Mouse (Mus musculus): Measurements from ENCODE around the gene Hsd11b1. TPM values are rescaled to one million over a fixed set of nuclear protein-coding genes. Genes with fewer than 3 reads are reported as not detected.

Hsd11b1 gene
- total and polyA plus RNA-seq, 3 experiments, result 2.0 to 6.3 (median 5.7) TPM

DNA sequence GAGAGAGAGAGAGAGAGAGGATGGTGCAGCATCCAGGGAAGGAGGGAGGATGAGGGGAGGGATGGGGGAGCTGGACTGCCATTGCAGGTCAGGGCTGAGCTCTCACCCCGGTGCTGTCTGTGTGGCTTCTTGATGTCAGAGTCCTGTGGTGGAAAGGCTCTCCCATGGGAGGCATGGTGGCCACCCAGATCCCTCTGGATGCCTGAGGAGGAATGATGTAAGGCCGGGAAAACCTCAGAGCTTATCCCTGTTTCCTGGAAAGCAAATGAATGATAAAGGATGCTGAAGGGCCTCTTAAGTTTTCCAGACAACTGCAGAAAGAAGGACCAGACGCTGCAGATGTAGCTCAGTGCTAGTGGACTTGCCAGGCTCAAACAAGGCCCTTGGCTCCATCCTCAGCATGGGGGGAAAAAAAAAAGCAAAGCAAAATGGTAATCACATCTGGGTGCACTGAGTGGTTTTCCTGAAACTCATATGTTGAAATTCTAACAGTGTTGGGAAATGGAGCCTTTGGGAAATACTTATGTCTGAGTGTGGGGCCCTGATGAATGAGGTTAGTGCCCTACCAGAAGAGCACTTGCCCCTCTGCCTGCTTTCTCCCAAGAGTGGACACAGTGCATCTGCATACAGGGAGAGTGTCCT is 68.6 kb downstream of the Hsd11b1 start:
- Histone ChIP-seq H3K9me3 (replicated peaks; ENCODE audit: low read length) (no peaks in the 10 kb centered on the region), H3K27me3 (replicated peaks) (no peaks in the 10 kb centered on the region), H3K4me1 (ENCODE audit: control insufficient read depth in 1 of 2, insufficient read depth in 2 of 2) (peaks cover 18 to 89% of the 10 kb centered on the region in 2 experiments), H3K79me2 (replicated peaks; ENCODE audit: control insufficient read depth, extremely low read depth, insufficient read depth, poor library complexity, severe bottlenecking) (peaks cover 26% of the 10 kb centered on the region), H3K9ac (ENCODE audit: insufficient read depth, low read depth) (no peak overlapping the region), H3K27ac (ENCODE audit: insufficient read depth, low read depth) (no peak overlapping the region; the same call in 1 of the 2 replicates), H3K4me3 (replicated peaks in 1 of 3; ENCODE audit: low read depth in 2 of 3, low read length in 2 of 3, poor library complexity in 1 of 3) (no peak overlapping the region), H3K36me3 (replicated peaks in 1 of 2; ENCODE audit: control insufficient read depth in 1 of 2, insufficient read depth in 1 of 2, low read length in 1 of 2) (peaks cover 76 to 90% of the 10 kb centered on the region in 2 experiments), H3K4me2 (ENCODE audit: insufficient read depth, low read depth, poor library complexity, severe bottlenecking) (no peak overlapping the region)
- TF ChIP-seq ZNF384 (IDR thresholded peaks at IDR 0.05; ENCODE audit: low read depth, low read length) (no peak), E2F4 (IDR thresholded peaks at IDR 0.05; ENCODE audit: insufficient replicate concordance, low read depth, low read length) (no peak), IRF4 (IDR thresholded peaks at IDR 0.05; ENCODE audit: low read depth, low read length) (no peak), ZMIZ1 (IDR thresholded peaks at IDR 0.05; ENCODE audit: low read depth, low read length) (no peak), UBTF (IDR thresholded peaks at IDR 0.05; ENCODE audit: low read depth, low read length) (no peak), ZC3H11A (IDR thresholded peaks at IDR 0.05; ENCODE audit: low read depth, low read length) (no peak)
- in situ Hi-C loops (cut with MboI; ENCODE audit: low pct_ligation_motif_present, low pct_unique_long_range_greater_than_20kb, low sequenced_read_pairs), result no loop called here
- DNase-seq (ENCODE audit: extremely low read depth), result no peak
- dilution Hi-C loops (cut with MboI; ENCODE audit: extremely low pct_ligation_motif_present, extremely low pct_unique_long_range_greater_than_20kb, low sequenced_read_pairs), result no loop called here

DNA sequence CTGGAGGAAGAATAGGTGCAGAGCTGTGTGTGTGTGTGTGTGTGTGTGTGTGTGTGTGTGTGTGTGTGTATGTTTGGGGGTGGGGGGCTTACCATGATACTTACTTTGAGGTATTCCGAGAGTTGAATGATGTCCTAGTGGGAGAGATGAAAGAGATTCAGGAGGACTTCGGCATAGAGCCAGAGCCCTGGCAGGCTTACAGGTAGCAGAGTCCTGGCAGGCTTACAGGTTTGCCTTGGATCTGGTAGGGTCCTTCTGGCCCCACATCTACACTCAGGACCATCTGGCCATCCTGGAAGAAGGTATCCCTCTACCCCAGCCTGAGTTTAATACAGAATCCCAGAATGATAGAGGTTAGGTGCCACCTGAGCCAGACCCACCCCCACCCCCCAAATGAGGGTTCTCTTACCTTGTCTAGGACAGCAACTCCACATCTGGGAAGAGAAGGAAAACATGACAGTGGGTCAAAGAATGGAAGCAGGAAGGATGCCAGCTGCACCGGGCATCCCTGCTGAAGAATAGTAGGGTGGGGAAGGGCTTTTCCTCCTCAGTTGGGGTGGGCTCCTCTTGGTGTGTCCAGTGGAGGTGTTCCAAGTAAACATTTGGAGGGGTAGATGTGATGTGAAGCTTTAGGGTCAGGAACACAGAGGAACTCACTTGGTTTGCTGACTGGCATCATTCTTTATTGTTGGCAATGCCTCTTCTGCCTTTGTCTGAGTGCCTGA is 69.3 kb downstream of the Hsd11b1 start:
- in situ Hi-C loops (cut with MboI; ENCODE audit: low pct_ligation_motif_present, low pct_unique_long_range_greater_than_20kb, low sequenced_read_pairs) (no loop called here), dilution Hi-C loops (cut with MboI; ENCODE audit: extremely low pct_ligation_motif_present, extremely low pct_unique_long_range_greater_than_20kb, low sequenced_read_pairs) (no loop called here)
- peaks cover 19% of the 10 kb centered on the region for H3K79me2 ChIP-seq (replicated peaks; ENCODE audit: control insufficient read depth, extremely low read depth, insufficient read depth, poor library complexity, severe bottlenecking)
- no peaks in the 10 kb centered on the region for H3K9me3 ChIP-seq (replicated peaks; ENCODE audit: low read length)
- no peak overlapping the region for H3K9ac ChIP-seq (ENCODE audit: insufficient read depth, low read depth)
- H3K4me1 ChIP-seq (ENCODE audit: control insufficient read depth in 1 of 2, insufficient read depth in 2 of 2), result peaks cover 24 to 91% of the 10 kb centered on the region in 2 experiments
- DNase-seq (ENCODE audit: extremely low read depth), result no peak
- no peak overlapping the region for H3K4me2 ChIP-seq (ENCODE audit: insufficient read depth, low read depth, poor library complexity, severe bottlenecking)
- H3K4me3 ChIP-seq (replicated peaks in 1 of 3; ENCODE audit: low read depth in 2 of 3, low read length in 2 of 3, poor library complexity in 1 of 3), result no peak overlapping the region
- no peaks in the 10 kb centered on the region for H3K27me3 ChIP-seq (replicated peaks)
- peaks cover 82 to 93% of the 10 kb centered on the region in 2 experiments for H3K36me3 ChIP-seq (replicated peaks in 1 of 2; ENCODE audit: control insufficient read depth in 1 of 2, insufficient read depth in 1 of 2, low read length in 1 of 2)
- H3K27ac ChIP-seq (ENCODE audit: insufficient read depth, low read depth), result no peak overlapping the region
- TF ChIP-seq NELFE (IDR thresholded peaks at IDR 0.05; ENCODE audit: low read depth, low read length) (no peak), ZC3H11A (IDR thresholded peaks at IDR 0.05; ENCODE audit: low read depth, low read length) (no peak), CHD2 (IDR thresholded peaks at IDR 0.05; ENCODE audit: low read length) (no peak), UBTF (IDR thresholded peaks at IDR 0.05; ENCODE audit: low read depth, low read length) (no peak), ZMIZ1 (IDR thresholded peaks at IDR 0.05; ENCODE audit: low read depth, low read length) (no peak), ZKSCAN1 (IDR thresholded peaks at IDR 0.05; ENCODE audit: borderline replicate concordance, low read depth, low read length) (no peak), USF1 (IDR thresholded peaks at IDR 0.05; ENCODE audit: low read depth, low read length) (no peak), PAX5 (IDR thresholded peaks at IDR 0.05; ENCODE audit: low read length) (no peak), SIN3A (IDR thresholded peaks at IDR 0.05; ENCODE audit: low read length) (no peak), EP300 (IDR thresholded peaks at IDR 0.05; ENCODE audit: low read length) (no peak), MAX (IDR thresholded peaks at IDR 0.05; ENCODE audit: low read length) (no peak)
